Mouse (Mus musculus): ENCODE data around the gene Dus2. TPM values are rescaled to one million over a fixed set of nuclear protein-coding genes. Genes with fewer than 3 reads are reported as not detected.
A peak's percentile ranks its signal among the peaks of the same experiment; 100 is the strongest.

The Dus2 gene
- polyA plus RNA-seq, 1 experiment, result 19.8 TPM

DNA sequence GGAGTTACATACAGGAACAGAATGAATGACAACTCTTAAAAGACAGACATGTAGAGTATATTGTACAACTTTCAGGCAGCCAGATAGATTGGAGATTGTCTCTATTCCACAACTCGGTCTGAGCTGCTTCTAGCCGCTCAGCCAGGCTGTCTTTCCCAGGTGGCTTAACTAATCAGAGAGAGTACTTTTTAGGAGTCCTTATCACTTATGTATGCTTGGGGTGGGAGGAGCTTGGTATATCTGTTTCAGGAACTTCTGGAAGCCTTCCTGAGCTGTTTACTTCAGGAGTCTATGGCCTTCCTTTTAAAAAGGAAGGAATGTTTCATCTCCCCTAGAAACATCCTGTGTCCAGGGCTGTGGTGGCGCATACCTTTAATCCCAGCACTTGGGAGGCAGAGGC, 26.9 kb downstream of the Dus2 start:
- no peak overlapping the region for H3K27ac ChIP-seq (ENCODE audit: control insufficient read depth, insufficient read depth, low read length)
- DNase-seq, result no peak
- no peak for TF ChIP-seq POLR2A (IDR thresholded peaks at IDR 0.05; ENCODE audit: control insufficient read depth, extremely low read depth, insufficient read depth, low read length, poor library complexity)
- no peak overlapping the region for H3K4me3 ChIP-seq (ENCODE audit: control insufficient read depth, insufficient read depth, low read length)
- H3K4me1 ChIP-seq (replicated peaks; ENCODE audit: control insufficient read depth, insufficient read depth, low read length), result peaks cover 12% of the 10 kb centered on the region
- H3K27me3 ChIP-seq (ENCODE audit: control insufficient read depth, insufficient read depth, low read length), result no peaks in the 10 kb centered on the region
- H3K36me3 ChIP-seq (ENCODE audit: control insufficient read depth, insufficient read depth, low read length), result no peaks in the 10 kb centered on the region
- 97% methylated on average over 3 of the region's 3 CpGs for WGBS

- peaks cover 9% of the 10 kb centered on the region for H3K4me1 ChIP-seq (replicated peaks; ENCODE audit: control insufficient read depth, insufficient read depth, low read length)
- DNase-seq, result peak; percentile 86
- H3K27ac ChIP-seq (ENCODE audit: control insufficient read depth, insufficient read depth, low read length), result no peak overlapping the region
- TF ChIP-seq CTCF (IDR thresholded peaks at IDR 0.05; ENCODE audit: borderline replicate concordance, control insufficient read depth, extremely low read depth, insufficient read depth, low read length, poor library complexity), result peak; percentile 36; the same call in 1 of the 2 replicates
- TF ChIP-seq POLR2A (IDR thresholded peaks at IDR 0.05; ENCODE audit: control insufficient read depth, extremely low read depth, insufficient read depth, low read length, poor library complexity), result no peak
- H3K36me3 ChIP-seq (ENCODE audit: control insufficient read depth, insufficient read depth, low read length), result no peaks in the 10 kb centered on the region
- H3K27me3 ChIP-seq (ENCODE audit: control insufficient read depth, insufficient read depth, low read length), result no peaks in the 10 kb centered on the region
- no peak overlapping the region for H3K4me3 ChIP-seq (ENCODE audit: control insufficient read depth, insufficient read depth, low read length)
These were observed 31.3 kb downstream of the Dus2 start for GRCm38 (mm10) chr8:106022483-106022882.

DNA sequence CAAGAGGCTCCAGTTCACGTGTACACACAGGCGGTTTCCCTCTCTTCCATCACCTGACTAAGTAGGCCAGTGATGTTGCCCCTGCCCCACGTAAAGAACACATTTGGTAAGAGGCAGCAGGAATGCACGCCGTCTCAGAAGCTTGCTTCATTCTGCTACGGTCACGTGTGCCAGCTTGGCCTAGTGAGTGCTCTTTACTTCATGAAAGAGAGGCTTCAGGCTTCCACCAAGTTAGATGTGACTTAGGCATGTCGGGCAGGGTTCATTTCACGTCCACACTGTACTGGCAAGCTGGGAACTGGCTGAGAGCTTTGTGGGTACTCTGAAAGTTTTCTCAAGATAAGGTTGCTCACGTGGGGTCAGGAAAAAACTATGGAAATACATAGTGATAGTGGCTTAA, 47.6 kb downstream of the Dus2 start:
- 94% methylated on average over 10 of the region's 10 CpGs for WGBS
- no peak for TF ChIP-seq POLR2A (IDR thresholded peaks at IDR 0.05; ENCODE audit: control insufficient read depth, extremely low read depth, insufficient read depth, low read length, poor library complexity)
- Histone ChIP-seq H3K27me3 (ENCODE audit: control insufficient read depth, insufficient read depth, low read length) (no peaks in the 10 kb centered on the region), H3K4me3 (ENCODE audit: control insufficient read depth, insufficient read depth, low read length) (no peak overlapping the region), H3K27ac (ENCODE audit: control insufficient read depth, insufficient read depth, low read length) (peak overlapping the region; percentile 5; the same call in 1 of the 2 replicates), H3K36me3 (ENCODE audit: control insufficient read depth, insufficient read depth, low read length) (no peaks in the 10 kb centered on the region), H3K4me1 (replicated peaks; ENCODE audit: control insufficient read depth, insufficient read depth, low read length) (peaks cover 10% of the 10 kb centered on the region)
- DNase-seq, result no peak

DNA sequence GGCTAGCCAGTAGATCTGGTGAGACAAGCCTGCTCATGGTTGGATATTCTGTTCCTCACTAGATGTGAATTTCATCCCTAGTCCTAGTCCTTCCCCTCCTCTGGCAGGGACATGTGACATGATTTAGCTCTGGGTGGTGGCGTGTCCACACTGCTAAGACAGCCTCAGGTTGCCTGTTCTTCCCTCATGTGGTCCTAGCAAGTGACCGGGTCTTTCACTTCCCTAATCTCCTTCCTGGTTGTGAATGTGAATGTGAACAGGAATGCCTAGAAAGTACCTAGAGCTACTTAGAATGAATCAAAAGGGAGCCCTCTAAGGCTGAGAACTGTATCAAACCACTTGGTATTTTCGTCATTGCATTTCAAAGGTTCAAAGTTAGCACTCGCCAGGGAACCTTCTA, 48.5 kb downstream of the Dus2 start:
- TF ChIP-seq POLR2A (IDR thresholded peaks at IDR 0.05; ENCODE audit: control insufficient read depth, extremely low read depth, insufficient read depth, low read length, poor library complexity) (no peak), CTCF (IDR thresholded peaks at IDR 0.05; ENCODE audit: borderline replicate concordance, control insufficient read depth, extremely low read depth, insufficient read depth, low read length, poor library complexity) (no peak)
- DNase-seq, result no peak
- H3K36me3 ChIP-seq (ENCODE audit: control insufficient read depth, insufficient read depth, low read length), result no peaks in the 10 kb centered on the region
- WGBS, result 88% methylated on average over 4 of the region's 4 CpGs
- no peaks in the 10 kb centered on the region for H3K27me3 ChIP-seq (ENCODE audit: control insufficient read depth, insufficient read depth, low read length)
- H3K27ac ChIP-seq (ENCODE audit: control insufficient read depth, insufficient read depth, low read length), result no peak overlapping the region
- H3K4me3 ChIP-seq (ENCODE audit: control insufficient read depth, insufficient read depth, low read length), result no peak overlapping the region
- H3K4me1 ChIP-seq (replicated peaks; ENCODE audit: control insufficient read depth, insufficient read depth, low read length), result peaks cover 14% of the 10 kb centered on the region

DNA sequence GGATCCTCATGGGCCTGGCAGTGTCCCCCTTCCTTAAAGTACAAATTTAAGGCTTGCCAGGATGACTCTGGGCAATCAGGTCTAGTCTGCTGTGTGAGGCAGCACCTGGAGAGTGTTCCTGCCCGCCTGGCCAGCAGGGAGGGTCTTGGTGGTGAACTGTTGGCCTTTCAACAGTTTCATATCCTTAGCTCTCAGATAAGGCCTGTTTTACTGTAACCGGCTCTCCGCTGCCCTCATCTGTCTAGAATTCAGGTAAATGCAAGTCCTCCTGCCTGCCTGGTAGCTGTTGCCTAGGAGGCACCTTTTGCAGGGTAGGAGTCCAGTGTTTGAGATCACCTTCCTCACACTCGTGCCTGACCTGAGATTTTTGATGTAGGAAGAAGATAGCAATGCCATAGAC, 49.1 kb downstream of the Dus2 start:
- 89% methylated on average over 4 of the region's 4 CpGs for WGBS
- peak; percentile 39 for DNase-seq
- H3K4me1 ChIP-seq (replicated peaks; ENCODE audit: control insufficient read depth, insufficient read depth, low read length), result peaks cover 14% of the 10 kb centered on the region
- no peaks in the 10 kb centered on the region for H3K27me3 ChIP-seq (ENCODE audit: control insufficient read depth, insufficient read depth, low read length)
- H3K4me3 ChIP-seq (ENCODE audit: control insufficient read depth, insufficient read depth, low read length), result no peak overlapping the region
- no peak overlapping the region for H3K27ac ChIP-seq (ENCODE audit: control insufficient read depth, insufficient read depth, low read length)
- H3K36me3 ChIP-seq (ENCODE audit: control insufficient read depth, insufficient read depth, low read length), result no peaks in the 10 kb centered on the region
- TF ChIP-seq CTCF (IDR thresholded peaks at IDR 0.05; ENCODE audit: borderline replicate concordance, control insufficient read depth, extremely low read depth, insufficient read depth, low read length, poor library complexity) (no peak), POLR2A (IDR thresholded peaks at IDR 0.05; ENCODE audit: control insufficient read depth, extremely low read depth, insufficient read depth, low read length, poor library complexity) (no peak)

DNA sequence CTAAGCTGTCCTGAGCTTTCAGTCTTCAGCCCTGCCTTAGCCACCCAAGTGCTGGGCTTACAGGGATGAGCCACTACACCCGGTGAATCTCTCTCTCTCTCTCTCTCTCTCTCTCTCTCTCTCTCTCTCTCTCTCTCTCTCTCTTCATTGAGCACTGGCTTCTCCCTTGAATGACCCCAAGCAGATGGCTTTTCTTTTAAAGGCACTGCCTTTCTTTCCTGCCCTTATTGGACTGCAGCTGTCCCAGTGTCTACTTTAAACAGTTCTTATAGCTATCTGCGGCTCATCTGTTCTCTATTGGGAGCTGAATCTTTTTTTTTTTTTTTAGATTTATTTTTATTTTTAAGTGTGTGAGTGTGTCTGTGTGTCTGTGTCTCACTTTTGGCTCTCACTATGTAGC, 51.9 kb downstream of the Dus2 start:
- H3K27me3 ChIP-seq (ENCODE audit: control insufficient read depth, insufficient read depth, low read length), result no peaks in the 10 kb centered on the region
- H3K4me1 ChIP-seq (replicated peaks; ENCODE audit: control insufficient read depth, insufficient read depth, low read length), result peaks cover 14% of the 10 kb centered on the region
- H3K27ac ChIP-seq (ENCODE audit: control insufficient read depth, insufficient read depth, low read length), result no peak overlapping the region
- no peak for DNase-seq
- TF ChIP-seq CTCF (IDR thresholded peaks at IDR 0.05; ENCODE audit: borderline replicate concordance, control insufficient read depth, extremely low read depth, insufficient read depth, low read length, poor library complexity) (no peak), POLR2A (IDR thresholded peaks at IDR 0.05; ENCODE audit: control insufficient read depth, extremely low read depth, insufficient read depth, low read length, poor library complexity) (no peak)
- H3K36me3 ChIP-seq (ENCODE audit: control insufficient read depth, insufficient read depth, low read length), result no peaks in the 10 kb centered on the region
- WGBS, result 100% methylated on average over 2 of the region's 2 CpGs
- H3K4me3 ChIP-seq (ENCODE audit: control insufficient read depth, insufficient read depth, low read length), result no peak overlapping the region

DNA sequence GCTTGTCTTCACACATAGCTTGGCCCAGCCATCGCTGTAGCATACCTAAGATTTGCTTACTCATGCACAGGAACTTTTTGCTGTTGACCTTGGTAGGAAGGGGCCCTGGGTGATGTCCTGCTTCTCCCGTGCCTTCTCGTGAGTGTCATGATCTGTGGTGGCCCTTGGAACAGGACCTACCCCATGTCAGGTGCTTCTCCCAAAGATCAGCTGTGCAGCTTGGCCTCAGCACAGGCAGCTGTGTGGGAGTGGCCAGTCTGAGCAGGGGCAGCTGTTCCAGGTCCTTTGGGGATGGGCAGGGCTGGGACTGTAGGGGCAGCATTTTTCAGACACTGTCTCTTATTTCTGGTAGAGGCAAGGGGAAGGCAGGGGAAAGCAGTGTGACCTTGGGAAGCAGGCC, 53.0 kb downstream of the Dus2 start:
- WGBS, result 31% methylated on average over 3 of the region's 3 CpGs
- no peak for DNase-seq
- Histone ChIP-seq H3K27ac (ENCODE audit: control insufficient read depth, insufficient read depth, low read length) (no peak overlapping the region), H3K4me1 (replicated peaks; ENCODE audit: control insufficient read depth, insufficient read depth, low read length) (peaks cover 8% of the 10 kb centered on the region; the same call in 1 of the 2 replicates), H3K36me3 (ENCODE audit: control insufficient read depth, insufficient read depth, low read length) (no peaks in the 10 kb centered on the region), H3K4me3 (ENCODE audit: control insufficient read depth, insufficient read depth, low read length) (no peak overlapping the region), H3K27me3 (ENCODE audit: control insufficient read depth, insufficient read depth, low read length) (no peaks in the 10 kb centered on the region)
- TF ChIP-seq POLR2A (IDR thresholded peaks at IDR 0.05; ENCODE audit: control insufficient read depth, extremely low read depth, insufficient read depth, low read length, poor library complexity), result no peak
- TF ChIP-seq CTCF (IDR thresholded peaks at IDR 0.05; ENCODE audit: borderline replicate concordance, control insufficient read depth, extremely low read depth, insufficient read depth, low read length, poor library complexity), result no peak

Data from thymus, adult 2 months (tissue).